Mouse (Mus musculus) layer of hippocampus, postnatal 10 days (tissue): ENCODE data around the gene Kif3c. TPM values are rescaled to one million over a fixed set of nuclear protein-coding genes. Genes with fewer than 3 reads are reported as not detected.

Experiments
- DNase-seq, 2 experiments: peaks; one replicate each; pipeline ENCODE4 v3.0.0; 2021; ENCODE audit warnings: low spot score in 2 of 2
- long read RNA-seq: library from polyadenylated mRNA; stranded (forward); transcript quantifications from one replicate; pipeline ENCODE4 v2.0.0, GENCODE M21; 2023
- total RNA-seq, 2 experiments: library from RNA; stranded (reverse); gene quantifications; 2 replicates each; pipeline ENCODE4 v1.2.3; 2021

The Kif3c gene
- total RNA-seq = 100 to 1,000 TPM; 195 to 196 TPM
- long read RNA-seq, full-length matches to known transcripts = 54 of 84 reads
- long read RNA-seq, partial matches to known transcripts = 5 of 84 reads
- long read RNA-seq, other reads (novel, unspliced or antisense) = 25 of 84 reads

- DNase-seq = peak; percentile 86 to 91
These were observed at the start of gene Kif3c for GRCm38 (mm10) chr12:3364508-3365448. Kif3c (plus strand) TSS chr12:3365132.

GRCm38 (mm10) chr12:3316083-3316482 is 48.8 kb upstream of the Kif3c start:
- DNase-seq = no peak

GRCm38 (mm10) chr12:3316937-3317336 is 48.0 kb upstream of the Kif3c start:
- DNase-seq = no peak

GRCm38 (mm10) chr12:3319377-3319776 is 45.6 kb upstream of the Kif3c start:
- DNase-seq = no peak

GRCm38 (mm10) chr12:3323241-3323640 is 41.7 kb upstream of the Kif3c start:
- peak; percentile 23 to 44 for DNase-seq

- no peak for DNase-seq
These were observed 39.7 kb upstream of the Kif3c start for GRCm38 (mm10) chr12:3325232-3325631.

- no peak for DNase-seq
These were observed 35.3 kb upstream of the Kif3c start for GRCm38 (mm10) chr12:3329677-3330076.

GRCm38 (mm10) chr12:3338931-3339330 is 26.0 kb upstream of the Kif3c start:
- no peak for DNase-seq

GRCm38 (mm10) chr12:3344155-3344554 is 20.8 kb upstream of the Kif3c start:
- DNase-seq = no peak

- no peak for DNase-seq
These were observed 19.9 kb upstream of the Kif3c start for GRCm38 (mm10) chr12:3345038-3345437.

- DNase-seq = no peak
These were observed 17.2 kb upstream of the Kif3c start for GRCm38 (mm10) chr12:3347682-3348081.

GRCm38 (mm10) chr12:3349387-3349786 is 15.5 kb upstream of the Kif3c start:
- no peak for DNase-seq

- no peak for DNase-seq
These were observed 14.8 kb upstream of the Kif3c start for GRCm38 (mm10) chr12:3350136-3350535.

- DNase-seq = no peak
These were observed 12.7 kb upstream of the Kif3c start for GRCm38 (mm10) chr12:3352216-3352615.

- no peak for DNase-seq
These were observed 9.9 kb upstream of the Kif3c start for GRCm38 (mm10) chr12:3355068-3355467.

GRCm38 (mm10) chr12:3356824-3357223 is 8.1 kb upstream of the Kif3c start:
- DNase-seq = no peak

- DNase-seq = peak; percentile 89
These were observed 5.6 kb upstream of the Kif3c start for GRCm38 (mm10) chr12:3359302-3359701.

- DNase-seq = no peak
These were observed 4.9 kb upstream of the Kif3c start for GRCm38 (mm10) chr12:3360043-3360442.

- DNase-seq = no peak
These were observed 856 bp upstream of the Kif3c start for GRCm38 (mm10) chr12:3364076-3364475.

- peak; percentile 49 to 59 for DNase-seq
These were observed 687 bp downstream of the Kif3c start for GRCm38 (mm10) chr12:3365449-3366189.

- DNase-seq = peak; percentile 42 to 48
These were observed 1.4 kb downstream of the Kif3c start for GRCm38 (mm10) chr12:3366190-3366956.
